Mouse (Mus musculus): Measurements from ENCODE around the gene Chd3. TPM values are rescaled to one million over a fixed set of nuclear protein-coding genes. Genes with fewer than 3 reads are reported as not detected.
A peak's percentile ranks its signal among the peaks of the same experiment; 100 is the strongest.

Chd3 gene
- polyA plus RNA-seq, 1 experiment from 2014 or later, result 68.9 TPM

DNA sequence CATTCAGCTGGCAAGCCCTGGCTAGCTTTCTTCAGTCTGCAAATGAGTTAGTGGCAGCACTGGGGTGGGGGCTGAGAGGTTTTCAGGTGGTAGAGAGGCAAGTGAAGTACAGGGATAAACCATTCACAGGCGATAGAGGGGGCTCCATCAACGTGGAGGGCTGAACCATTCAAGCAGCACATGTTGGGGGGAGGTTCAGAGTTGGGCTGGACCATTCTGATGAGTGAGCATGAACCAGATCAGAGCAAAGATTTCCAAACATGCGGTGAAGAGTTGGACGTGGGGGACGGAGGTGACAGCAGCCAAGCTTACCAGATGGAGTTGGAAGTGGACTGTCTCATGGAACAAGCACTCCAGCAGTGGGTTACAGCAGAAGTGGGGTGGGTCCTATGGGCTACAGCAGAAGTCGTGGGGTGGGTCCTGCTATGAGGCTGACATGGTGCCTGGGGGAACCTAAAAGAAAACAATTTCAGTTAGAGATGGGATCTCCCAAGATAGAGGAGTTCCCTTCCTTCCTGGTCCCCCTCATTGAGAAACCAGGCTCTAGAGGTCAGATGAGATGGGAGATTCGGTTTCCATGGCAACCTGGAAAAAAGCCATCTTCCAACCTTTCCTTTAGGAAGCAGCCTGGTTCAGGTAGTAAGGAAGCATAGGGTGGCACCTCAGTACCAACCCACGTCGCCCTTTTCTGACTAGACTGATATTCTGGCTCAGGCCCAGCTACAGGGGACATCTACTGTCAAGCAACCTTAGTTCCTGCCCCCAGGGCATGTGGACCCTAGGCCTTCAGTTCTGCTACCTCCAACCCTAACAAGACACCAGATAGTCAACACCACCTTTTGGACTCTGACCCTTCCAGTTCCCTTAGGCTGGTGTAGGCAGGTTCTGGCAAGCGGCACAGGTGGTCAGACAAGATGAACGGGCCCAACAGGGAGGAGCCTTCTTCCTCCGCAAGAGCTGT lies 44.3 kb upstream of the Chd3 start, which contains the start of gene Kdm6b:
Gene Kdm6b, minus strand, starts transcription at position 455 of the 961 bp plus-strand sequence.
- peaks cover 16% of the 10 kb centered on the region for H3K36me3 ChIP-seq (ENCODE audit: control insufficient read depth, insufficient read depth, low read length)
- H3K9me3 ChIP-seq (ENCODE audit: control insufficient read depth, low read length), result no peaks in the 10 kb centered on the region
- WGBS, result 28% methylated on average over 12 of the region's 12 CpGs
- H3K9ac ChIP-seq (ENCODE audit: low read depth, low read length), result peak within 1 kb of the TSS; percentile 94
- H3K4me2 ChIP-seq (ENCODE audit: low read depth, low read length), result peak within 1 kb of the TSS; percentile 92
- H3K4me3 ChIP-seq (ENCODE audit: low read depth, low read length), result peak within 1 kb of the TSS; percentile 77
- peaks cover 48% of the 10 kb centered on the region for H3K4me1 ChIP-seq (ENCODE audit: control insufficient read depth, insufficient read depth, low read length)
- H3K27ac ChIP-seq (replicated peaks; ENCODE audit: low read depth, low read length), result peak within 1 kb of the TSS; percentile 99
- ATAC-seq (ENCODE audit: low read depth), result no peak
- H3K27me3 ChIP-seq (replicated peaks; ENCODE audit: control insufficient read depth, insufficient read depth, low read length), result no peaks in the 10 kb centered on the region
- DNase-seq (ENCODE audit: low spot score), result peak; percentile 81

DNA sequence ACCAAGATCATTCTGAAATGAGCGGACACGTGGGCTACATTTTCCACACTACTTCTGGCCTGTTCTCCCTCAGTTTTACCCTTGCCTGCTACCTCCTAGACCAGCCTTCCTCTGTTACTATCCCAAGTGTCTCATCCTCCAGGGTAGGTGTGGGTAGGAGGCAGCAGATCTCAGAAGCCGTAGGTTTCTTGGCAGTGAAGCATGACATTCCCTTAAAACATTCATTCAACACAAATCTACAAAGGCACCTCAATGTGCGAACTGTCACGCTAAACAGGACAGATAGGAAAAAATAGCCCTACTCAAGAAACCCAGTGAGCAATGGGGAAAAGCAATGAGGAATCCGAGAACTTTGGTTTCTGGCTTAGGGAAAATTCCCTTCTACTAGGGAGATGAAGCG lies 43.3 kb upstream of the Chd3 start:
- Histone ChIP-seq H3K9me3 (ENCODE audit: control insufficient read depth, low read length) (no peaks in the 10 kb centered on the region), H3K27me3 (replicated peaks; ENCODE audit: control insufficient read depth, insufficient read depth, low read length) (no peaks in the 10 kb centered on the region), H3K36me3 (ENCODE audit: control insufficient read depth, insufficient read depth, low read length) (peaks cover 24% of the 10 kb centered on the region), H3K4me3 (ENCODE audit: low read depth, low read length) (peak overlapping the region; percentile 77), H3K4me2 (ENCODE audit: low read depth, low read length) (peak overlapping the region; percentile 92), H3K9ac (ENCODE audit: low read depth, low read length) (peak overlapping the region; percentile 90; the same call in 1 of the 2 replicates), H3K4me1 (ENCODE audit: control insufficient read depth, insufficient read depth, low read length) (peaks cover 53% of the 10 kb centered on the region), H3K27ac (replicated peaks; ENCODE audit: low read depth, low read length) (peak overlapping the region; percentile 97)
- 47% methylated on average over 7 of the region's 7 CpGs for WGBS
- DNase-seq (ENCODE audit: low spot score) (no peak), ATAC-seq (ENCODE audit: low read depth) (no peak)

DNA sequence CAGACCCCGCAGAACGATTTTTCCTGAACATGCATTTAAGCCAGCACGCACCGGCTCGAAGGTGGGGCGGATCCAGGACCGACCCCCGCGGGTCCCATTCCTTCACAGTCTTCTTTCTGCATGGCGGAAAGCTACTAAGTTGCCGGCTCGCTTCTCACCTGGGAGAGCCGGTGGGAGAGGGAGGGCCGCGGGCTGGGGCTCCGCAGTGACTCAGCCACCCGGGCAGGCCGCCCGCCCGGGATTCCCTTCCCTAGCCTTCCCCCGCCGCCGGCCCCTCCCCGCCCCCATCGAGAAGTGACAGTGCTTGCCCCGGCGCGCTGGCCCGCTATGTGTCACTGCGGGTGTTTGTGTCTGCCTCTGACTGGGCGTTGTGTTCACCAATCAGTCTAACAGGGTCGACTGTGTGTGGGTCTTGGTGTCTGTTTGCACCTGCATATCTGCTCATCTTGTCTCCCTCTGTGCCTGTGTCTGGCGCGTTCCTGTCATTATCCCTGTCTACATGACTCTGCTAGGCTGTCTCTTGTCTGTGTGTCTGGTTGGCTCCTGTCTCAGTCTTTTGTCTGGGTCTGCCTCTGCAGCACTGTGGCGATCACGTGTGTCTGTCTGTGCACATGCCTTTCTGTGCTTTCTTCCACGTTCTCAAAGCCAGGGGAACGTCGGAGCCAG lies 42.5 kb upstream of the Chd3 start:
- Histone ChIP-seq H3K4me1 (ENCODE audit: control insufficient read depth, insufficient read depth, low read length) (peaks cover 46% of the 10 kb centered on the region), H3K9ac (ENCODE audit: low read depth, low read length) (peak overlapping the region; percentile 90), H3K36me3 (ENCODE audit: control insufficient read depth, insufficient read depth, low read length) (peaks cover 33% of the 10 kb centered on the region), H3K27ac (replicated peaks; ENCODE audit: low read depth, low read length) (peak overlapping the region; percentile 97), H3K27me3 (replicated peaks; ENCODE audit: control insufficient read depth, insufficient read depth, low read length) (no peaks in the 10 kb centered on the region), H3K4me2 (ENCODE audit: low read depth, low read length) (peak overlapping the region; percentile 92), H3K4me3 (ENCODE audit: low read depth, low read length) (peak overlapping the region; percentile 77), H3K9me3 (ENCODE audit: control insufficient read depth, low read length) (no peaks in the 10 kb centered on the region)
- ATAC-seq (ENCODE audit: low read depth), result no peak; the same call in 1 of the 2 replicates
- 2% methylated on average over 20 of the region's 39 CpGs for WGBS
- DNase-seq (ENCODE audit: low spot score), result peak; percentile 76

DNA sequence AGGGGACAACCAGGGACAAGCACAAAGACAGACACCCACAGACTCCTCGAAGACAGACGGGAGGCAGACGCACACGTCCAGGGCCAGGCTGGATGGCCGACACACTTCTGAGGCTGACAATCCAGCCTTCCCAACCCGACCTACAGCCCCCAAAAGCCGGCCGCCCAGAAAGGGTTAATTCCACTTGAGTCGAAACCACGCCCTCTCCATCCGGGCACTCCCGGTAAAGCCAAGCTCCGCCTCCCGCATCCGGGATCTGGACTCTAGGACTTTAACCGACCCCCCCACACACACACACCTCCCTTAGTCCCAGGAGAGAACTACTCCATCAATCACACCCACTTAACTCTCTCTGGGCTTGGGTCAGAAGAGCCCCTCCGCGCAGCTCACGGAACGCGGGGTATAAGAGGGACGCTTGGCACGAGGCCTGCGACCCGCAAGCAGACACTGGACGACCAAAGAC lies 41.9 kb upstream of the Chd3 start:
- H3K9me3 ChIP-seq (ENCODE audit: control insufficient read depth, low read length), result no peaks in the 10 kb centered on the region
- 0% methylated on average over 20 of the region's 26 CpGs for WGBS
- DNase-seq (ENCODE audit: low spot score) (peak; percentile 99), ATAC-seq (ENCODE audit: low read depth) (peak; percentile 44)
- peak overlapping the region; percentile 92 for H3K4me2 ChIP-seq (ENCODE audit: low read depth, low read length)
- H3K4me1 ChIP-seq (ENCODE audit: control insufficient read depth, insufficient read depth, low read length), result peaks cover 46% of the 10 kb centered on the region
- peak overlapping the region; percentile 90 for H3K9ac ChIP-seq (ENCODE audit: low read depth, low read length)
- H3K36me3 ChIP-seq (ENCODE audit: control insufficient read depth, insufficient read depth, low read length), result peaks cover 38% of the 10 kb centered on the region
- H3K27ac ChIP-seq (replicated peaks; ENCODE audit: low read depth, low read length), result peak overlapping the region; percentile 97
- no peaks in the 10 kb centered on the region for H3K27me3 ChIP-seq (replicated peaks; ENCODE audit: control insufficient read depth, insufficient read depth, low read length)
- peak overlapping the region; percentile 77 for H3K4me3 ChIP-seq (ENCODE audit: low read depth, low read length)

DNA sequence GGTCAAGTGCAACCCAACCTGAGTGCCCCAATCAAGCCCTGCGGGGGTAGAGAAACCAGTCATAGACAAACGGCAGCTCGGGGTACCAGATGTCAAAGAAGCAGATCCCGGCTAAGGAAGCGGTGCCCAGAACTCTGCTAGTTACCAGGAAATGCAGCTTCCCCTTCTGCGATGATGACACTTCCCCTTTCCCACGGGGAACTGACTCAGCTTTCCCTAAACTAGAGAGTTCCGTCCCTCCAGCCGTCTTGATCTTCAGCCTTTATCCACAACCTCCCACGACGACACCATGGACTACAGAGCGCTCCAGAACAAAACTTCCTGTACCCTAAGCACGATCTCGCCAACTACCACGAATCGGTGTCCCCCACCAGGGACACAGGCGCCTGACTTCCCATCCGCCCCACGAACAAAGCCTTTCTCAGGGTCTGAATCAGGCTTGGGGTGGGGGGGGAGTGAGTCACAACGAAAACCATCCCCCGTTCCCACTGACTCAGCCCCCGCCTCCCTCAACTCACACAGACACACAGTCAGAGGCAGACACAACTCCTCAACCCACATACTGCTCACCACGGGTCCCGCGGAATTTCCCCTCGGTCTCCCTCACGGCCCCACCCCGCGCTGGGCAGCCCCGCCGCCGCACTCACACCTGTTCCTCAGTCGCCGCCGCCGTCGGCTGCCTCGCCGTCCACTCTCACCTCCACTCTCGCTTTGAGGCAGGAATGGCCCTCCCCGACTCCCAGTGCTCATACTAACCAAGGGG lies 41.3 kb upstream of the Chd3 start:
- under 1% methylated on average over 35 of the region's 41 CpGs for WGBS
- H3K4me3 ChIP-seq (ENCODE audit: low read depth, low read length), result peak overlapping the region; percentile 77
- H3K9ac ChIP-seq (ENCODE audit: low read depth, low read length), result peak overlapping the region; percentile 90
- peak overlapping the region; percentile 97 for H3K27ac ChIP-seq (replicated peaks; ENCODE audit: low read depth, low read length)
- peaks cover 46% of the 10 kb centered on the region for H3K4me1 ChIP-seq (ENCODE audit: control insufficient read depth, insufficient read depth, low read length)
- H3K36me3 ChIP-seq (ENCODE audit: control insufficient read depth, insufficient read depth, low read length), result peaks cover 44% of the 10 kb centered on the region
- ATAC-seq (ENCODE audit: low read depth) (peak; percentile 4; the same call in 1 of the 2 replicates), DNase-seq (ENCODE audit: low spot score) (peak; percentile 59)
- H3K4me2 ChIP-seq (ENCODE audit: low read depth, low read length), result peak overlapping the region; percentile 92
- H3K27me3 ChIP-seq (replicated peaks; ENCODE audit: control insufficient read depth, insufficient read depth, low read length), result no peaks in the 10 kb centered on the region
- H3K9me3 ChIP-seq (ENCODE audit: control insufficient read depth, low read length), result no peaks in the 10 kb centered on the region

DNA sequence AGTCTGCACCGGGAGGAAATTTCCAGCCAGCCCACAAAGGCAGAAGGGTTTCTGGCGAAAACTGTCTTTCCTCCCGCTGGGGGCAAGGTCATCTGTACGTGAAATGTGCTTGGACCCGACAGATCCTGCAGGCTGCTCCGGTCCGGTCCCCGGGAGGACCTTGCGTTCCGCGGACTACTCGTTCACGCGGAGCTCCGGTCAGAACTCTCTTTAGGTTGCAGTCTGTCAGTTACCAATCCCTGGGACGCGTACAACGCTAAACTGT lies 40.8 kb upstream of the Chd3 start:
- Histone ChIP-seq H3K4me3 (ENCODE audit: low read depth, low read length) (peak overlapping the region; percentile 77), H3K9me3 (ENCODE audit: control insufficient read depth, low read length) (no peaks in the 10 kb centered on the region), H3K27ac (replicated peaks; ENCODE audit: low read depth, low read length) (peak overlapping the region; percentile 97), H3K9ac (ENCODE audit: low read depth, low read length) (peak overlapping the region; percentile 90), H3K4me1 (ENCODE audit: control insufficient read depth, insufficient read depth, low read length) (peaks cover 44% of the 10 kb centered on the region), H3K27me3 (replicated peaks; ENCODE audit: control insufficient read depth, insufficient read depth, low read length) (no peaks in the 10 kb centered on the region), H3K4me2 (ENCODE audit: low read depth, low read length) (peak overlapping the region; percentile 92), H3K36me3 (ENCODE audit: control insufficient read depth, insufficient read depth, low read length) (peaks cover 50% of the 10 kb centered on the region)
- ATAC-seq (ENCODE audit: low read depth) (no peak), DNase-seq (ENCODE audit: low spot score) (no peak)
- 1% methylated on average over 18 of the region's 18 CpGs for WGBS

DNA sequence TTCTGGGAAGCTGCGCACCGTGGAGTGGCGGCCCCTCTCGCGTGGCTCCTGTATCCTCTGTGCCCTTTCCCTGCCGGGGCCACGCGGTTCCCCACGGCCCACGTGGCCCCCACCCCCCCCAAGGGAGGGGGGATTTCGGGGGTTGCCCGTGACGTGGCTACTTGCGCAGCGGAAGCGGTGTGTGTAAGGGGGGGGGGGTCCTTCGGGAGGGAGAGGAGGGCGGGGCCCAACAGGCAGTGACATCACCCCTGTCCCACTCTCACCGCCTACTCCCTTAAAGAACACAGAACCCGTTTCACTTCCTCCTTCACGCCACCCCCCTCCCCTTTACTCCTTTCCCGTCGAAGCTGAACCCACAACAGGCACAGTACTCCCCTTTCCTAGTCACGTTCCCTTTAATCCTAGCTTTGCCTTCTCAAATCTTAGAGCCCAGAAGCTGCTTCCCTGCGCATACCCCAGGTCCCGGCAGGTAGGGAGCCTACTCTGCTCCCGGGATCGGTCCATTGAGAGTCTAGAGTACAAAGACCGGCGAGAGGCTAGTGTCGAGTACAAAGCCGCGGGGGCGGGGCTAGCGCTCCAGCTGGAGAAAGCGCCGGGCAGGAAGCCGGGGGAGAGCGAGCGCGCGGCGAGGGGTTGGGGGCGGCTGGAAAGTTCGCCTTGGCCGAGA lies 40.3 kb upstream of the Chd3 start:
- no peaks in the 10 kb centered on the region for H3K27me3 ChIP-seq (replicated peaks; ENCODE audit: control insufficient read depth, insufficient read depth, low read length)
- peak; percentile 93 for DNase-seq (ENCODE audit: low spot score)
- peak; percentile 51 for ATAC-seq (ENCODE audit: low read depth)
- peak overlapping the region; percentile 92 for H3K4me2 ChIP-seq (ENCODE audit: low read depth, low read length)
- peak overlapping the region; percentile 97 for H3K27ac ChIP-seq (replicated peaks; ENCODE audit: low read depth, low read length)
- peak overlapping the region; percentile 90 for H3K9ac ChIP-seq (ENCODE audit: low read depth, low read length)
- H3K4me3 ChIP-seq (ENCODE audit: low read depth, low read length), result peak overlapping the region; percentile 77
- peaks cover 54% of the 10 kb centered on the region for H3K36me3 ChIP-seq (ENCODE audit: control insufficient read depth, insufficient read depth, low read length)
- no peaks in the 10 kb centered on the region for H3K9me3 ChIP-seq (ENCODE audit: control insufficient read depth, low read length)
- WGBS, result under 1% methylated on average over 29 of the region's 46 CpGs
- H3K4me1 ChIP-seq (ENCODE audit: control insufficient read depth, insufficient read depth, low read length), result peaks cover 39% of the 10 kb centered on the region
